Mouse (Mus musculus) hematopoietic stem cell, adult 5-6 weeks (primary cell): ENCODE measurements around the gene Gabpb2. TPM values are rescaled to one million over a fixed set of nuclear protein-coding genes. Genes with fewer than 3 reads are reported as not detected.
A peak's percentile ranks its signal among the peaks of the same experiment; 100 is the strongest.

Experiments
- ATAC-seq, 2 experiments: fragments of 125-278 bp in 1 of 2; replicated peaks in 1 of 2; 2 replicates each; pipeline ENCODE4 v1.8.0; 2016 to 2017; ENCODE audit warnings: inconsistent platforms in 2 of 2, mild to moderate bottlenecking in 2 of 2, moderate number of reproducible peaks in 2 of 2, low read depth in 1 of 2, moderate TSS enrichment in 1 of 2; ENCODE audit not compliant: low FRiP score in 2 of 2, poor library complexity in 2 of 2, severe bottlenecking in 2 of 2, insufficient read depth in 1 of 2, low TSS enrichment in 1 of 2
- total RNA-seq: library from RNA; stranded (forward); fragments of 172-1452, 232-1000 nt; gene quantifications from 2 replicates; pipeline ENCODE4 v1.2.3, GENCODE M21; 2017

Gabpb2 gene
- 51.7 and 52.8 TPM in 2 replicates for total RNA-seq

DNA sequence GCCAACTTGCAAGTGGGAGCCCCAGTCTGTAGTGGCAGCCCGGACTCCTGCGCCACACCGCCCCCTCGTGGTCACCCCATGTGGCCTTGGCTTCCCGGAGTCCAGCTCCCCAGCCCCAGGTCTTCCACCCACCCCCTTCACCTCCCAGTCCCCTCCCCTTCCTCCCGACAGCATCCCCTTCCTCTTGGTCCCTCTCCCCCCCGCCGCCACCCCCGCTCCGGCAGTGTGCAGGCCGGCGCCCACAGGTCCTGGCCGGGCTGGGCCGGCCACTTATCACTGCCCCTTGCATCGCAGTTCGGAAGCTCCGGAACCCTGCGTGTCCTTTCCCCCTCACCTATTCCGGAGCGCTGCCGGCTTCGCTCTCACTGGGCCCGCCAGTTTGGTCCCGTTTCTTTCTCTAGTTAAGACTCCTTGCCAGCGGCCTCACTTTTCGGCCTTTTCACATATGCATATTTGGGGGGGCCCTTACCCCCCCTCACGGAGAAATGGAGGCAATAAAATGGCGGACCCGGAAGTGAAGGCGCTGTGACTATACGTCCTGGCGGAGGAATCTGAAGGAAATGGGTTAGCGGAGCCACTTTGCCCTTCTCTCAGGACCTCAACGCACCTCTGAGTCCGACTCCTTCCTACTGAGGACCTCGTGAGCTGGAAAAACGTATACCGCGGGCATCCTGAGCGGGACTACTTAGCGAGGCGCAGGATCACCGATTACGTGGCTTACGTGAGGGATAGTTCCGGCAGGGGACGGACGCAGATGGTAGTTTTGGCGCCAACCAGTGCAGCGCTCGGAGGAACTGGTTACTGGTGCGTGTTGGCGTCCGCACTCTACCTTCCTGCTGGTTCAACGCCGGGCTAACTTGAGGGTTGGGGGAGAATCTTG, at the start of gene Gabpb2:
Gene Gabpb2 (minus strand): TSS at position 662 of the 880 bp plus-strand sequence.
- peak; percentile 82 to 92 for ATAC-seq

DNA sequence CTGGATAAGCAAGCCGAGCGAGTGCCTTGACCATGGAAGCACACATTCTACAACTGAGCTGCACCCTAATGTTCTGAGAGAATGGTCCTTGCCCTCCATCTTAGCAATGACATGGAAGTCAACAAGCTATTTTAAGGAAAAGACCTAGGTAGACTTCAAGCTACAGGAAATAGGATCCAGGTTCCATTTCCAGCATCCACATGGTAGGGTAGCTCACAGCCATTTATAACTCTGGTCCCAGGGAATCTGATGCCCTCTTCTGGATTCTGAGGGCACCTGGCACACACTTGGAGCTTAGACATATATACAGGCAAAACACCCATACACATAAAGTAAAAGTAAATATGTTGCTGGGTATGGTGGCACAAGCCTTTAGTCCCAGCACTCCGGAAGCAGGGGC, 48.3 kb upstream of the Gabpb2 start:
- ATAC-seq: no peak

- no peak for ATAC-seq
Measured at GRCm38 (mm10) chr3:95264724-95265123, 47.0 kb upstream of the Gabpb2 start.

DNA sequence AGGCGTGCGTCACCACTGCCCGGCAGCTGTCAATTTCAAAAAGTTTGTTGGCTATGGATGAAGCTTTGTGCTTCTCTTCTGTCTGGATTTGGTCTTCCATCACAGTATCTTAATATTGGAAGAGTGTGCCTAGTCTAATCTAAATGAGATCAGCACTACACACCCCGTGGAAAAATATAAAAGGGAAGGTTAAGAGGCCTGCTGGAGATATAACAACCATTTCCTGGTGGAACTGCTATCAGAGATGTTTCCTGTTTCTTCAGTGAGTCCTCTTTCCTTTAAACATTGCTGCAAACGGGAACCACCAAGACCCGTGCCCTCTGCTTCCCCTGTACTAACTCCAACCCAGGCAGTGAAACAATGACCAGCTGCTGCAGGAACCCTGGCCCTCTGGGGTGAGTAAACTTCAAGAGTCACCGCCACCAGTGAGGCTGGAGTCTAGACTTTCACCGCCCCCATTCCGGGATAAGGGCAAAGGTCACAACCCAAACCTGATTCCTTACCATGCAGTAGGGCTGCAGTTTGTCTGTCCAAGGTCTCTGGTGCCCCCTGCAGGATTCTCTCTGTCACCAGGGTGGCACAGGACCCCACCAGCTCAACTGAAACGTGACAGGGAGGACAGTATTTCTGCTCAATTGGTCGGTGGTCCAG, 45.5 kb upstream of the Gabpb2 start:
- peak; percentile 87 for ATAC-seq

DNA sequence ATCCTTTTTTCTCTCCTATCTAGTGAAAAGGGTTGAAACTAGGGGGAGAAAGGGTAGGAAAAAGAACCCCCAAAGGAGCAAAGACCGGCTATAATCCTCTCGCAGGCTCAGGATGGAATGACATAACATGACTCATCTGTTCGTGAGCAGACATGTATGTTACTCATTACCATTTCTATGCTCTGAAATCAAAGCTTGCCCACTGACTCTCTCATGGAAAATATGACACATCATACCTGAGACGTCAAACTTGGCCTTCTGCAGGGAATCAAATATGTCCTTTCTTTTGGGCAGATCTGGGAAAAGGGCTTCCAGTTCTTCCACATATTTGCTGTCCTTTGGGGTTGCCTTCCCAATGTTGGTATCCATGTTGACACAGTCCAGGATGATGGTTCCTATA, 44.3 kb upstream of the Gabpb2 start:
- ATAC-seq: no peak

DNA sequence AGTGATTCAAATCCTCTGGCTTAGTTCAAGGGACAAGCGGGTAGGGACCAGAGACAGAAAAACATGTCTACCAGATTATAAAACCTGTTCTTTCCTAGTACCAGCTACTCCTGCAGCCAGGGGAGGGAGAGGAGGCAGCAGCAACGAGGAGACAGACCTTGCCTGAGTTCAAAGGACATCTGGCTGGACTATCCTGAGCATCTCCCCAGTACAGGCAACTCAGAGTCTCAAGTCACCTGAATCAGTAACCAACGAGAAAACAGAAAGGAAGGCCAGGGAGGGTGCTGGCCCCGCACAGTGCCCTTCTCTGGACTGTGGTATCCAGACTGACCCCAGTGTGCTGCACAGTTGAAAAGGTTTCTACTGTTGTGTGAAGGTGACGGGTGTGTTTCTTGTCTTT, 39.2 kb upstream of the Gabpb2 start:
- ATAC-seq: no peak

GRCm38 (mm10) chr3:95250783-95251424, 33.2 kb upstream of the Gabpb2 start, which contains the start of gene Bnipl:
Gene Bnipl (minus strand): TSS chr3:95251193.
- no peak for ATAC-seq

DNA sequence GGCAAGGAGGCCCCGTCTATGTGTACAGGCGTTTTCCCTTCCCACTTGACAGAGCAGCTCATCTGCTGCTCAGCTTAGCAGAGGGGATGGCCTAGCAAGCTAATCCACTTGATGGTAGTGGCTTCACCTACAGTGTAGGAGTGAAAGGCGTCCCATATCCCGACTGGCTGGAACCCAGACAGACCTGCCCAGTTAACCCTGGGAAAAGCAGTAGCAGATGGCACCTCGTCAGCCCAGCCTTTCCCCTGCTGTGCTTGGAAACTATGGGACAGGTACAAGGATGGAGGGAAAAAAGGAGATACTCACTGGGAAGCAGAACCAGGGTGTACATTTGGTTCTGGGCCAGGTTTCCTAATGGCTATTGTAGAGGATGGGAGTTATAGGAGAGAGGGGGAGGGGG, 32.6 kb upstream of the Gabpb2 start:
- no peak for ATAC-seq

DNA sequence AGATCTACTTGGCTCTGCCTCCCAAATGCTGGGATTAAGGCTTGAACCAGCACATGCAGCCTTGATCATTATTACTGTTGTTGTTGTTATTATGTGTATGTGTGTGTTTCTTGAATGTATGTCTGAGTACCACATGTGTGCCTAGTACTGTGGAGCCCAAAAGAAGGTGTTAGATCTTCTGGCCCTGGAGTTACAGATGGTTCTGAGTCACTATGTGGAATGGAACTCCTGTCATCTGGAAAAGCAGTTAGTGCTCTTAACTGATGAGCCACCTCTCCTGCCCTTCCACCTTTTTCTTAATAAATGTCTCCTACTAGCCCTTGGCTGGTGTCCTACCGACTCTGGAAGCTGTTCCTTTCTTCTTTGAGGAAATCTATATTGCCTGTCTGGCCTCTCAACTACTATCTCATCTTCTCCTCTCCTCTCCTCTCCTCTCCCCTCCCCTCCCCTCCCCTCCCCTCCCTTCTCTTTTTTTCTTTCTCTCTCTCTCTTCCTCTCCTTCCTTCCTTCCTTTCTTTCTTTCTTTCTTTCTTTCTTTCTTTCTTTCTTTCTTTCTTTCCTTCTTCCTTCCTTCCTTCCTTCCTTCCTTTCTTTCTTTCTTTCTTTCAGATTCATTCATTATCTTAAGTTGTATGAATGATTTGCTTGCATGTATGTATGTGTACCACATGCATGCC, 30.1 kb upstream of the Gabpb2 start:
- ATAC-seq: no peak

GRCm38 (mm10) chr3:95246465-95247231, 28.9 kb upstream of the Gabpb2 start:
- peak in 1 of 2 experiments; percentile 27; a peak in 2 of 4 replicates for ATAC-seq

- no peak for ATAC-seq
Measured at GRCm38 (mm10) chr3:95243086-95243485, 25.4 kb upstream of the Gabpb2 start.

DNA sequence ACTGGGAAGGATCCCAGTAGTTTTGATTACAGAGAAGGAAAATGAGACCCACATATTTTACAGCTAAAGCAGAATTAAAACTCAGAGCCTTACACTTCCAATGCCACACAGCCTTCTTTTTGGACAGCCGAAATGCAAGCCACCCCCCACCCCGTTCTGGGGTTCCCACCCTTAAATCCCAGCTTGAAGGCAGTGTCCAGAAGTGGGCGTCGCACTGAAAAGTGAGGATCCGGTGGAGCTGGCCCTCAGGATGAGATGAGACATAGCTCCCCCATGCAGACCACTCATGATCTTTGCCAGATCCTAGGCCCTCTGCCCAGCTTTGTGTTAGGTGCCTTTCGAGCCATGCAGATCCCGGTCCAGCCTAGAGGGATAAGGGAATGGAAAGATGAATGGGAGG, 23.8 kb upstream of the Gabpb2 start, which contains the start of gene Gm128:
Gene Gm128 (minus strand): TSS at position 101 of the 400 bp plus-strand sequence.
- ATAC-seq: no peak

DNA sequence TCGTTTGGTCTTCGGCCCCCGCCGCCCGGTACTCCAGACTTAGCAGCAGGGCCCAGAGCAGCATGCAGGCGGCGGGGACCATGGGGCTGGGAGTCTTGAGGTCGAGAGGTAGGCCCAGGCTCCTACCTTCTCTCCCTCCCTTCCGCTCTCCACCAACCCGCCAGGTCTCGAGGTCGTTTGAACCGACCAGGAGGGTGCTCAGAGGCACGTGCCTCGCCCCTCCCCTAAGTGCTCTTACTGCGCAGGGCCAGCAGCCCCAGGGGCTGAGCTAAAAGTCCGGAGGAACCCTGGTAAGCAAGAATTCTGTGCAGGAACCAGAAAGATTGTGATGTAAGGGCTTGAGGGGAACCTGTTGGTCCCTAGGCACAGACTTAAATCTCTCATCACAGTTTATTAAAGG, 23.2 kb upstream of the Gabpb2 start:
- ATAC-seq: no peak

DNA sequence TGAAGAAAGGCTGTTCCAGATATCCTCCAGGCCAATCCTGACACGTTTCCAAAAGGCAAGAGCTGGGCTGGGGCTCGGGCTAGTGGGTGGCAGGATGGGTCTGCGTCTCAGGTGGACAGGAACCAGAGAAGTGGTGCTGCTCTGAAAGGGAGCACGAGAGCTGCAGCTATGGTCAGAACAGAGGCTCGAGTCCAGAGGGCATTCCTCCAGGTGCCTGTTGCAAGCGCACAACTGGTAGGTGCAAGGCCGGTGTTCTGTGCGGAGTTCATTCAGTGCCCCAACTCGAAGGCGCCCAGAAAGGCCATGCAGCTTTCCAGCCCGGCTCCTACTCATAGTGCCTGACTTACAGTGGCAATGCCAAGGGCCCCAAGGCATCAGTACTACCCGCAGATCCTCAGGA, 22.3 kb upstream of the Gabpb2 start:
- ATAC-seq: no peak

DNA sequence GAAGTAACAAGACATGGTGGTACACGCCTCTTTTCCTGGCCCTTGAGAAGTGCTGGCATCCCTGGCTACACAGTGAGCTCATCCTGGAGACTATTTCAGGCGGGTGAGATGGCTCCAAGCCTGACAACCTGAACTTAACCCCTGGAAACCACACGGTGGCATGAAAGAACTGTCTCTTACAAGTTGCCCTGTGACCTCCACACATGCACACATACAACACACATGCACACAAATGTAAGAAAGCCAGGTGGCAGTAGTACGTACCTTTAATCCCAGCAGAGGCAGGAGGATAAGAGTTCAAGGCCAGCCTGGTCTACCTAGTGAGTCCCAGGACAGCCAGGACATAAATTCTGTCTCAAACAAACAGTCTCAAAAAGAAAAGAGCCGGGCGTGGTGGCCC, 21.3 kb upstream of the Gabpb2 start:
- no peak for ATAC-seq

- peak in 1 of 2 experiments; percentile 22; a peak in 1 of 4 replicates for ATAC-seq
Measured at GRCm38 (mm10) chr3:95237541-95238099, 19.9 kb upstream of the Gabpb2 start.
